Mouse (Mus musculus): ENCODE data around the gene Capg. TPM values are rescaled to one million over a fixed set of nuclear protein-coding genes. Genes with fewer than 3 reads are reported as not detected.

Gene Capg
- 4.7 and 4.8 TPM in 2 replicates for polyA plus RNA-seq (2015; fragmentation: Nextera tagmentation; extraction: Ambion mirVana)

DNA sequence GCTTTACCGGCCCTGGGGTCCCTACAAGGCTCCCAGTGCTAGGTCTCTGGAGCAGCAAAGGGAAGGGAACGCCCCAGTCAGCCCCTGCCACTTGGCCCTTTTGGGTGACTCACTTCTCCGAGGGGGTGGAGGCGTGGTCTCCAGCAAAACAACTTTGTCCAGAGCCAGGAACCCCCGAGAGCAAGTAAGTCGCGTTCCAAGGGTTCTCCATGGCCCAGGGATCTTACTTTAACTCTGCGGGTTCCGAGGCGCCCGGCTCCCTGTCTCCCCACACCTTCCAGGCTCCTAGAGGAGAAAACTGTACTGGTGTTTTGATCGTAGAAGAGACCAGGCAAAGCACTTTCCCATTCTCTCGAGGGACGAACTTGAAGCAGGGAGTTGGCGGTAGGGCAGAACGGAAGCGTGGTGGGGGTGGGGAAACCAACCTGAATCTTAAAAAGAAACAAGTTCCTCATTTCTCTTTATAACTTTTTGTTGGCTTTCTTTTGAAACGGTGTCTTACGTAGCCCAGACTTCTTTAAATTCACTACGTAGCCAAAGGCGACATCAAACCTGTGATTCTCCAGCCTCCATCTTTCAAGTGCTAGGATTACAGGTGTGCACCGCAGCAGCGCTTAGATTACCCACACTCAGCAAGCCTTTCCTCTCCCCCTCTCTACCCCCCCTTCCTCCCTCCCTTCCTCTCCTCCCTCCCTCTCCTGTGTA lies at the start of gene Capg:
Capg (plus strand) TSS at position 109 of the 705 bp plus-strand sequence.
- H3K4me1 ChIP-seq: 0 out of 2 replicates have a peak, but pooled peaks cover 5% of the 10 kb centered on the region
- no peaks in the 10 kb centered on the region for H3K36me3 ChIP-seq (ENCODE audit: poor library complexity, severe bottlenecking)
- no peak for ATAC-seq
- H3K4me2 ChIP-seq: peak within 1 kb of the TSS; percentile 32
- H3K9ac ChIP-seq: no peak within 1 kb of the TSS
- 19% methylated on average over 23 of the region's 23 CpGs for WGBS
- no peak within 1 kb of the TSS for H3K4me3 ChIP-seq
- H3K9me3 ChIP-seq (replicated peaks): 0 out of 2 replicates have a peak, but pooled peaks cover 3% of the 10 kb centered on the region
- no peak within 1 kb of the TSS for H3K27ac ChIP-seq
- H3K27me3 ChIP-seq: 0 out of 2 replicates have a peak, but pooled peaks cover 5% of the 10 kb centered on the region

GRCm38 (mm10) chr6:72498950-72499349 lies 45.2 kb upstream of the Capg start:
- ATAC-seq: no peak
- WGBS: 84% methylated on average over 5 of the region's 5 CpGs
- no peak overlapping the region for H3K27ac ChIP-seq
- 0 out of 2 replicates have a peak, but pooled peaks cover under 1% of the 10 kb centered on the region for H3K4me1 ChIP-seq
- H3K9ac ChIP-seq: no peak overlapping the region
- H3K36me3 ChIP-seq (ENCODE audit: poor library complexity, severe bottlenecking): no peaks in the 10 kb centered on the region
- no peaks in the 10 kb centered on the region for H3K9me3 ChIP-seq (replicated peaks)
- no peaks in the 10 kb centered on the region for H3K27me3 ChIP-seq
- no peak overlapping the region for H3K4me2 ChIP-seq
- no peak overlapping the region for H3K4me3 ChIP-seq

GRCm38 (mm10) chr6:72503309-72503708 lies 40.9 kb upstream of the Capg start:
- Histone ChIP-seq H3K4me3 (no peak overlapping the region), H3K4me1 (0 out of 2 replicates have a peak, but pooled peaks cover 3% of the 10 kb centered on the region), H3K9me3 (replicated peaks) (no peaks in the 10 kb centered on the region), H3K4me2 (no peak overlapping the region), H3K27me3 (no peaks in the 10 kb centered on the region), H3K27ac (no peak overlapping the region), H3K9ac (no peak overlapping the region), H3K36me3 (ENCODE audit: poor library complexity, severe bottlenecking) (no peaks in the 10 kb centered on the region)
- no peak for ATAC-seq

DNA sequence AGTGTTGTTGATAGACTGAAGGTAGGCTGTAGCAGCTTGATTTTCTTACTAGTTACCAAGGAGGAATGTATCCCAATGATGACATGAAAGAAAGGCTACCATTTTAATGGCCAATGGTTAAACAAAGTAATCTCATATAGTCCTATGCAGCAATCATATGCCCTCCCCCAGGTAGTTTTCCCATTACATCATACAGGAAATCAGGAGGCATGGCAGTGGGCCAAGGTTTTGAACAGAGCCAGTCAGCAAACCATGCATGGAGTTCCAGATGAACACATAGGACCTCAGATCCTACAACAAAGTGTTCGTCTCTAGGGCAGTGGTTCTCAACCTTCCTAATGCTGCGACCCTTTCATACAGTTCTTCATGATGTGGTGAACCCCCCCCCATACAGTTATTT lies 40.3 kb upstream of the Capg start:
- Histone ChIP-seq H3K27ac (no peak overlapping the region), H3K9ac (no peak overlapping the region), H3K27me3 (no peaks in the 10 kb centered on the region), H3K4me3 (no peak overlapping the region), H3K4me2 (no peak overlapping the region), H3K36me3 (ENCODE audit: poor library complexity, severe bottlenecking) (no peaks in the 10 kb centered on the region), H3K9me3 (replicated peaks) (no peaks in the 10 kb centered on the region), H3K4me1 (0 out of 2 replicates have a peak, but pooled peaks cover 3% of the 10 kb centered on the region)
- ATAC-seq: no peak
- WGBS: 90% methylated on average over 2 of the region's 2 CpGs

GRCm38 (mm10) chr6:72506104-72506503 lies 38.1 kb upstream of the Capg start:
- Histone ChIP-seq H3K27ac (no peak overlapping the region), H3K4me1 (0 out of 2 replicates have a peak, but pooled peaks cover 3% of the 10 kb centered on the region), H3K9me3 (replicated peaks) (no peaks in the 10 kb centered on the region), H3K4me2 (no peak overlapping the region), H3K36me3 (ENCODE audit: poor library complexity, severe bottlenecking) (no peaks in the 10 kb centered on the region), H3K27me3 (no peaks in the 10 kb centered on the region), H3K9ac (no peak overlapping the region), H3K4me3 (no peak overlapping the region)
- WGBS: 74% methylated on average over 1 of the region's 1 CpGs
- ATAC-seq: no peak

GRCm38 (mm10) chr6:72508596-72508995 lies 35.6 kb upstream of the Capg start:
- Histone ChIP-seq H3K4me2 (no peak overlapping the region), H3K27me3 (no peaks in the 10 kb centered on the region), H3K36me3 (ENCODE audit: poor library complexity, severe bottlenecking) (no peaks in the 10 kb centered on the region), H3K9ac (no peak overlapping the region), H3K27ac (no peak overlapping the region), H3K9me3 (replicated peaks) (no peaks in the 10 kb centered on the region), H3K4me3 (no peak overlapping the region), H3K4me1 (peaks cover 25% of the 10 kb centered on the region)
- ATAC-seq: no peak
- 79% methylated on average over 4 of the region's 4 CpGs for WGBS

GRCm38 (mm10) chr6:72509872-72510435 lies 34.2 kb upstream of the Capg start:
- no peak overlapping the region for H3K27ac ChIP-seq
- no peak overlapping the region for H3K9ac ChIP-seq
- H3K4me1 ChIP-seq: peaks cover 28% of the 10 kb centered on the region
- H3K27me3 ChIP-seq: no peaks in the 10 kb centered on the region
- no peak overlapping the region for H3K4me2 ChIP-seq
- WGBS: 76% methylated on average over 2 of the region's 2 CpGs
- no peaks in the 10 kb centered on the region for H3K9me3 ChIP-seq (replicated peaks)
- no peaks in the 10 kb centered on the region for H3K36me3 ChIP-seq (ENCODE audit: poor library complexity, severe bottlenecking)
- no peak for ATAC-seq
- no peak overlapping the region for H3K4me3 ChIP-seq

- no peak overlapping the region for H3K4me3 ChIP-seq
- no peak for ATAC-seq
- H3K36me3 ChIP-seq (ENCODE audit: poor library complexity, severe bottlenecking): no peaks in the 10 kb centered on the region
- H3K27me3 ChIP-seq: no peaks in the 10 kb centered on the region
- no peak overlapping the region for H3K9ac ChIP-seq
- no peaks in the 10 kb centered on the region for H3K9me3 ChIP-seq (replicated peaks)
- no peak overlapping the region for H3K27ac ChIP-seq
- 80% methylated on average over 6 of the region's 6 CpGs for WGBS
- peaks cover 28% of the 10 kb centered on the region for H3K4me1 ChIP-seq
- H3K4me2 ChIP-seq: no peak overlapping the region
Measured at GRCm38 (mm10) chr6:72510686-72511421, 33.3 kb upstream of the Capg start.

DNA sequence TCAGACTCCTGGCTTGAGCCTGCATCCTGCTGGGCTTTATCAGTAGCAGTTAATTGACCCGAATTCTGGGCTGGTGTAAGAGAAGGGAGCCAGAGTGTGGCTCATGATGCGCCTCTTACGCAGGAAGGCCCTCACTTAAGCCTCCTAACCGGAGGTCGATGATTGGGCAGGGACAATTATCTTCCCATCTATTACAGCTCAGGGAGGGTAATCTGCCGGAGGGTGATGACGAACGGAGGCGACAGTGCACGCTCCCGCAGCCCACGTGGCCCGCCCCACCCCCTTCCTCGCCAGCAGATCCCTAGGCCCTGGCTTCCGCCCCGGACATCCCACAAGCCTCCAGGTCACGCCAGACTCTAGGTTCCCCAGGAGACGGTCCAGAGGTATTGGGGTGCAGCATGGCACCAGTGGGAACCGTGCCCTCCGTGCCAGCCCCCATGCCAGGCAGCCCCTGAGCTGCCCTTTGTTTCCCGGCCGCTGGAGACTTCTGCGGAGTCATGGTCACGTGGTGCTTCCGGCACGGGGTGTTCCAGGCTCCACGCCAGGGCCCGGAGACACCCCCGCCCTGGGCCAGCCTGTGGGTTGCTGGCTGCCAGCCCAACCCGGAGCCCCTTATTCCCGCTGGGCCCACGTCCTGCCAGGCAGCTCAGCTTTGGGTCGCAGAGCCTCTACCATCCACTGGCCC lies 31.7 kb upstream of the Capg start:
- Histone ChIP-seq H3K27me3 (no peaks in the 10 kb centered on the region), H3K27ac (peak overlapping the region; percentile 94), H3K9ac (peak overlapping the region; percentile 69), H3K4me1 (peaks cover 28% of the 10 kb centered on the region), H3K36me3 (ENCODE audit: poor library complexity, severe bottlenecking) (no peaks in the 10 kb centered on the region), H3K9me3 (replicated peaks) (no peaks in the 10 kb centered on the region), H3K4me2 (peak overlapping the region; percentile 62), H3K4me3 (peak overlapping the region; percentile 37)
- 2% methylated on average over 33 of the region's 33 CpGs for WGBS
- ATAC-seq: peak; percentile 90

DNA sequence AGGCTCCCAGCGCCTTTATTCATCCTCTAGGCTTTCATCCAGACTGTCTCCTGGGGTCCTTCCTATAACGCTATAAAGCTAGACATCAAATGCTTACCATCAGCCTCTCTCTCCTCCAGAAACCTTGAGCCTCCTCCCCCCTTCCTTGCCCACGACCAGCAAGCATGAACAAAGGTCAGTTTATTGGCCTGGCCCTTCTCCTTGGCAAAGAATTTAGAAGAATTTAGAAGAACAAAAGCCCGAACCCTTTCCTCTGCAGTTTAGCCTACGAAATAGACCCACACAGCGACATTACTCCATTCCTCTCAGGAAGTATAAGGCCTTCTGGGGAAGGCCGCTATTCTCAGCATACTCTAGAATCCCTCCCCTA lies 31.1 kb upstream of the Capg start:
- Histone ChIP-seq H3K9ac (peak overlapping the region; percentile 69), H3K4me1 (peaks cover 28% of the 10 kb centered on the region), H3K27ac (peak overlapping the region; percentile 94), H3K27me3 (no peaks in the 10 kb centered on the region), H3K36me3 (ENCODE audit: poor library complexity, severe bottlenecking) (no peaks in the 10 kb centered on the region), H3K4me3 (peak overlapping the region; percentile 37), H3K4me2 (peak overlapping the region; percentile 62), H3K9me3 (replicated peaks) (no peaks in the 10 kb centered on the region)
- 30% methylated on average over 7 of the region's 7 CpGs for WGBS
- ATAC-seq: peak; percentile 25

GRCm38 (mm10) chr6:72515644-72516043 lies 28.5 kb upstream of the Capg start:
- Histone ChIP-seq H3K27me3 (no peaks in the 10 kb centered on the region), H3K9ac (no peak overlapping the region), H3K9me3 (replicated peaks) (no peaks in the 10 kb centered on the region), H3K36me3 (ENCODE audit: poor library complexity, severe bottlenecking) (no peaks in the 10 kb centered on the region), H3K4me3 (no peak overlapping the region), H3K4me1 (peaks cover 53% of the 10 kb centered on the region), H3K4me2 (no peak overlapping the region), H3K27ac (no peak overlapping the region)
- 93% methylated on average over 6 of the region's 6 CpGs for WGBS
- ATAC-seq: no peak

DNA sequence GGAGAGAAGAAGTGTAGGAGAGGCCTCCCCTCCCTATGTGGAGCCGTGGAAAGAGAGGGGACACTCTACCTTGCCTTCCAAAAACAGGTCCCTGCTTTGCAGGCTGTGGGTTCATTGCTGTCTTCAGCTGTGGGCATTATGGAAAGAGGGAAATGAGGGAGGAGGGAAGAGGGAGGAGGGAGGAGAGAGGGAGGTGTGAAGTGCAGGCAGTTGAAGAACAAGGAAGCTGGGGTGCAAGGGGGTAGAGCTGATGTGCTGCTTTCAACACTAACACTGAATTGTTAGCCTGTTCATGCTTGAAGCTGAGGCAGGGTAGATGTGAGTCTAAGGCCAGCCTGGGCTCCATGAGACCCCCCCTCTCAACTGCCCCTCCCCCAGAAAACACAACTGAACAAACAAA lies 25.3 kb upstream of the Capg start:
- no peaks in the 10 kb centered on the region for H3K27me3 ChIP-seq
- WGBS: 67% methylated on average over 1 of the region's 1 CpGs
- H3K9me3 ChIP-seq (replicated peaks): no peaks in the 10 kb centered on the region
- peak overlapping the region; percentile 34; the same call in 1 of the 2 replicates for H3K9ac ChIP-seq
- peak overlapping the region; percentile 96 for H3K27ac ChIP-seq
- no peak overlapping the region for H3K4me3 ChIP-seq
- peaks cover 34% of the 10 kb centered on the region for H3K4me1 ChIP-seq
- ATAC-seq: no peak
- H3K4me2 ChIP-seq: no peak overlapping the region; the same call in 1 of the 2 replicates
- H3K36me3 ChIP-seq (ENCODE audit: poor library complexity, severe bottlenecking): no peaks in the 10 kb centered on the region

All from forebrain, embryonic 13.5 days (tissue).